Comparison of ENCODE assay signal across 19 mouse cellular contexts in genomic region chr10:87035866-87036265, GRCm38 (mm10). TPM values are rescaled to one million over a fixed set of nuclear protein-coding genes. Genes with fewer than 3 reads are reported as not detected.
DNase-seq lines count a peak whose midpoint lies in the region; ATAC-seq and TF ChIP-seq lines count a peak whose summit lies in the region.
"Had no signal": no experiment of that assay in that cellular context is flagged by ENCODE, and none has a peak within 500 bp of the region (broad histone marks: within the 10 kb centered on the region; RNA-seq: fewer than 3 reads in every experiment).

No protein-coding gene starts in this region.

- no peak for TF ChIP-seq CTCF in gastrocnemius, adult 2 months (IDR thresholded peaks at IDR 0.05)

- H3K4me1 ChIP-seq in heart, embryonic 10.5 days = peaks cover 23% of the 10 kb centered on the region
- peaks cover 27% of the 10 kb centered on the region for H3K4me1 ChIP-seq in forebrain, embryonic 13.5 days
- H3K4me1 ChIP-seq in hindbrain, embryonic 16.5 days (ENCODE audit: control insufficient read depth, insufficient read depth, low read depth, low read length) = peaks cover 12% of the 10 kb centered on the region
- peaks cover 19% of the 10 kb centered on the region for H3K4me1 ChIP-seq in neural tube, embryonic 13.5 days (replicated peaks)
- H3K4me1 ChIP-seq: kidney, embryonic 15.5 days had no signal

- H3K27me3 ChIP-seq in heart, embryonic 10.5 days (ENCODE audit: insufficient read depth, poor library complexity, severe bottlenecking) = peaks cover 11% of the 10 kb centered on the region
- no peaks in the 10 kb centered on the region for H3K27me3 ChIP-seq in forebrain, embryonic 13.5 days
- no peaks in the 10 kb centered on the region for H3K27me3 ChIP-seq in hindbrain, embryonic 16.5 days (replicated peaks; ENCODE audit: control insufficient read depth, insufficient read depth, low read length)
- H3K27me3 ChIP-seq in neural tube, embryonic 13.5 days = peaks cover 7% of the 10 kb centered on the region; the same call in 1 of the 2 replicates
- H3K27me3 ChIP-seq: kidney, embryonic 15.5 days; liver, embryonic 13.5 days had no signal

- intact Hi-C loops in heart, postnatal 14 days (cut with DNase I) = no loop called here
- intact Hi-C loops in gastrocnemius, adult 2 months (cut with DNase I) = no loop called here

- no peak overlapping the region for H3K9ac ChIP-seq in forebrain, embryonic 13.5 days
- no peak overlapping the region for H3K9ac ChIP-seq in hindbrain, embryonic 16.5 days (ENCODE audit: low read depth, low read length)
- H3K9ac ChIP-seq in neural tube, embryonic 13.5 days = no peak overlapping the region
- H3K9ac ChIP-seq: kidney, embryonic 15.5 days; liver, embryonic 13.5 days had no signal

- WGBS in heart, embryonic 10.5 days = 78% methylated on average over 15 of the region's 15 CpGs
- 27% methylated on average over 15 of the region's 15 CpGs for WGBS in forebrain, embryonic 13.5 days
- 28% methylated on average over 15 of the region's 15 CpGs for WGBS in hindbrain, embryonic 16.5 days
- WGBS in neural tube, embryonic 13.5 days = 32% methylated on average over 15 of the region's 15 CpGs

- H3K4me2 ChIP-seq in forebrain, embryonic 13.5 days = peak overlapping the region; percentile 30
- peak overlapping the region; percentile 28 for H3K4me2 ChIP-seq in hindbrain, embryonic 16.5 days (ENCODE audit: low read length)
- H3K4me2 ChIP-seq in neural tube, embryonic 13.5 days = peak overlapping the region; percentile 26
- H3K4me2 ChIP-seq: kidney, embryonic 15.5 days; liver, embryonic 13.5 days had no signal

- no peak for DNase-seq in heart, embryonic 10.5 days (ENCODE audit: low spot score)
- DNase-seq in heart, postnatal 14 days = no peak
- no peak for DNase-seq in gastrocnemius, adult 2 months
- DNase-seq in liver = no peak
- DNase-seq in MN1 (ENCODE audit: low spot score) = no peak
- DNase-seq: cerebellum, adult 2 months; gastrocnemius, postnatal 10 days; liver, embryonic 13.5 days; thymus, adult 2 months had no signal

- H3K9me3 ChIP-seq in heart, embryonic 10.5 days = no peaks in the 10 kb centered on the region
- no peaks in the 10 kb centered on the region for H3K9me3 ChIP-seq in forebrain, embryonic 13.5 days (replicated peaks)
- H3K9me3 ChIP-seq in hindbrain, embryonic 16.5 days (ENCODE audit: control insufficient read depth, low read length) = no peaks in the 10 kb centered on the region
- H3K9me3 ChIP-seq in neural tube, embryonic 13.5 days = no peaks in the 10 kb centered on the region
- H3K9me3 ChIP-seq: kidney, embryonic 15.5 days; liver, embryonic 13.5 days had no signal

- H3K36me3 ChIP-seq in heart, embryonic 10.5 days = no peaks in the 10 kb centered on the region
- H3K36me3 ChIP-seq in forebrain, embryonic 13.5 days (ENCODE audit: poor library complexity, severe bottlenecking) = no peaks in the 10 kb centered on the region
- H3K36me3 ChIP-seq in hindbrain, embryonic 16.5 days (ENCODE audit: control insufficient read depth, insufficient read depth, low read length) = no peaks in the 10 kb centered on the region
- H3K36me3 ChIP-seq in neural tube, embryonic 13.5 days = no peaks in the 10 kb centered on the region
- H3K36me3 ChIP-seq: kidney, embryonic 15.5 days; liver, embryonic 13.5 days had no signal

- no peak overlapping the region for H3K4me3 ChIP-seq in heart, embryonic 10.5 days
- no peak overlapping the region for H3K4me3 ChIP-seq in forebrain, embryonic 13.5 days
- no peak overlapping the region for H3K4me3 ChIP-seq in hindbrain, embryonic 16.5 days (ENCODE audit: low read length)
- H3K4me3 ChIP-seq in neural tube, embryonic 13.5 days = no peak overlapping the region
- no peak overlapping the region for H3K4me3 ChIP-seq in gastrocnemius, adult 2 months
- H3K4me3 ChIP-seq: kidney, embryonic 15.5 days; liver, embryonic 13.5 days had no signal

- 0 out of 2 replicates have a peak overlapping the region, but pooled peaks have one; percentile 52 for H3K27ac ChIP-seq in heart, embryonic 10.5 days
- no peak overlapping the region for H3K27ac ChIP-seq in forebrain, embryonic 13.5 days
- no peak overlapping the region for H3K27ac ChIP-seq in hindbrain, embryonic 16.5 days (ENCODE audit: low read depth, low read length)
- 0 out of 2 replicates have a peak overlapping the region, but pooled peaks have one; percentile 18 for H3K27ac ChIP-seq in neural tube, embryonic 13.5 days (replicated peaks)
- H3K27ac ChIP-seq in gastrocnemius, adult 2 months = no peak overlapping the region
- H3K27ac ChIP-seq: kidney, embryonic 15.5 days; liver, embryonic 13.5 days had no signal

- peak; percentile 54 for ATAC-seq in forebrain, embryonic 13.5 days
- ATAC-seq in hindbrain, embryonic 16.5 days = peak; percentile 48
- no peak; the same call in 1 of the 2 replicates for ATAC-seq in neural tube, embryonic 13.5 days (ENCODE audit: low read depth)
- ATAC-seq: lung, postnatal 0 days; Patski had no signal

RNA-seq across cellular contexts. Expression of gene 1700113H08Rik, which starts 22.0 kb away (rescaled TPM):
- polyA plus RNA-seq in heart, embryonic 10.5 days (2016; fragmentation: Nextera tagmentation; extraction: Ambion mirVana) = not detected in 2 replicates
- under 1 TPM in 1 of 2 experiments, not detected in 1; 0.29 TPM for total RNA-seq in heart, postnatal 14 days (2021)
- 0.19 and 0.28 TPM in 2 replicates for polyA plus RNA-seq in forebrain, embryonic 13.5 days (2015; fragmentation: Nextera tagmentation; extraction: Ambion mirVana)
- polyA plus RNA-seq in hindbrain, embryonic 16.5 days (2015; fragmentation: Nextera tagmentation; extraction: Ambion mirVana) = 0.48 TPM in 1 of 2 replicates, not detected in the other
- polyA plus RNA-seq in neural tube, embryonic 13.5 days (2015; fragmentation: Nextera tagmentation; extraction: Ambion mirVana) = 0.22 and 0.27 TPM in 2 replicates
- under 1 TPM; 0.66 to 0.70 TPM for total RNA-seq in gastrocnemius, adult 2 months (2021)
- total RNA-seq: layer of hippocampus, postnatal 10 days; left cerebral cortex, postnatal 4 days; megakaryocyte-erythroid progenitor cell, adult 5-6 weeks had no signal
- polyA plus RNA-seq: cerebellum, adult 2 months; cortical plate, adult 2 months; kidney, embryonic 15.5 days; liver, embryonic 13.5 days; lung, postnatal 0 days; Patski had no signal

RNA-seq across cellular contexts. Expression of gene Stab2, which starts 28.0 kb away (rescaled TPM):
- 0.71 and 4.0 TPM in 2 replicates for polyA plus RNA-seq in heart, embryonic 10.5 days (2016; fragmentation: Nextera tagmentation; extraction: Ambion mirVana)
- under 1 TPM; 0.17 to 0.41 TPM for total RNA-seq in heart, postnatal 14 days (2021)
- 0.09 TPM in 1 of 2 replicates, not detected in the other for polyA plus RNA-seq in forebrain, embryonic 13.5 days (2015; fragmentation: Nextera tagmentation; extraction: Ambion mirVana)
- polyA plus RNA-seq in hindbrain, embryonic 16.5 days (2015; fragmentation: Nextera tagmentation; extraction: Ambion mirVana) = 0.04 and 0.07 TPM in 2 replicates
- 0.17 and 0.24 TPM in 2 replicates for polyA plus RNA-seq in neural tube, embryonic 13.5 days (2015; fragmentation: Nextera tagmentation; extraction: Ambion mirVana)
- 1 to 10 TPM in 1 of 2 experiments, under 1 TPM in 1; 0.84 to 4.5 TPM for total RNA-seq in gastrocnemius, adult 2 months (2021)
- total RNA-seq: megakaryocyte-erythroid progenitor cell, adult 5-6 weeks had no signal

Comparison
In these comparisons a context has a peak if more than half of its experiments do, and no peak if none do; other contexts are left out.
1. H3K27ac ChIP-seq: peak in heart, embryonic 10.5 days (single experiment) and neural tube, embryonic 13.5 days (single experiment); none in forebrain, embryonic 13.5 days (single experiment), hindbrain, embryonic 16.5 days (single experiment) and gastrocnemius, adult 2 months (single experiment).
2. Peak in every context shown above with its lines, with median percentiles within 50 percentile points of each other: H3K4me2 ChIP-seq.